9 mouse cellular contexts compared by ENCODE assay signal in genomic region chr11:102140508-102140907, GRCm38 (mm10). TPM values are rescaled to one million over a fixed set of nuclear protein-coding genes. Genes with fewer than 3 reads are reported as not detected.
A peak's percentile ranks its signal among the peaks of the same experiment; 100 is the strongest.
DNase-seq lines count a peak whose midpoint lies in the region; ATAC-seq lines count a peak whose summit lies in the region.
"Had no signal": no experiment of that assay in that cellular context is flagged by ENCODE, and none has a peak within 500 bp of the region (broad histone marks: within the 10 kb centered on the region; RNA-seq: fewer than 3 reads in every experiment).

No protein-coding gene starts in this region.

- no peak overlapping the region for H3K27ac ChIP-seq in hindbrain, embryonic 14.5 days
- H3K27ac ChIP-seq in hindbrain, embryonic 13.5 days, result no peak overlapping the region
- no peak overlapping the region for H3K27ac ChIP-seq in embryonic facial prominence, embryonic 11.5 days (replicated peaks; ENCODE audit: low read depth, low read length)

- H3K4me1 ChIP-seq in hindbrain, embryonic 14.5 days (replicated peaks; ENCODE audit: control insufficient read depth, insufficient read depth, low read length), result no peaks in the 10 kb centered on the region; the same call in 1 of the 2 replicates
- peaks cover 8% of the 10 kb centered on the region for H3K4me1 ChIP-seq in hindbrain, embryonic 13.5 days (replicated peaks)
- H3K4me1 ChIP-seq in embryonic facial prominence, embryonic 11.5 days (ENCODE audit: control insufficient read depth, insufficient read depth, low read length), result no peaks in the 10 kb centered on the region; the same call in 1 of the 2 replicates

- DNase-seq in hindbrain, embryonic 14.5 days (ENCODE audit: low spot score), result peak; percentile 84
- DNase-seq in CD8-positive naive resting alpha-beta T cell, adult 2 months (ENCODE audit: low read depth in 2 of 2, low spot score in 2 of 2), result peak; percentile 45 to 65
- peak; percentile 75 for DNase-seq in adipocyte (ENCODE audit: low spot score)
- DNase-seq in embryonic facial prominence, embryonic 11.5 days (ENCODE audit: low spot score), result peak; percentile 86
- DNase-seq in layer of hippocampus, postnatal 14 days (ENCODE audit: low spot score in 2 of 2), result peak; percentile 64 to 69

- peaks cover 32% of the 10 kb centered on the region for H3K27me3 ChIP-seq in hindbrain, embryonic 14.5 days (ENCODE audit: control insufficient read depth, insufficient read depth, low read length)
- peaks cover 54% of the 10 kb centered on the region for H3K27me3 ChIP-seq in hindbrain, embryonic 13.5 days
- H3K27me3 ChIP-seq in embryonic facial prominence, embryonic 11.5 days (ENCODE audit: control insufficient read depth, insufficient read depth, low read length), result peaks cover 14% of the 10 kb centered on the region

- no peaks in the 10 kb centered on the region for H3K36me3 ChIP-seq in hindbrain, embryonic 14.5 days (replicated peaks; ENCODE audit: control insufficient read depth, insufficient read depth)
- no peaks in the 10 kb centered on the region for H3K36me3 ChIP-seq in hindbrain, embryonic 13.5 days
- H3K36me3 ChIP-seq in embryonic facial prominence, embryonic 11.5 days (replicated peaks; ENCODE audit: control insufficient read depth, insufficient read depth, low read depth, low read length), result no peaks in the 10 kb centered on the region

- no peak overlapping the region for H3K9ac ChIP-seq in hindbrain, embryonic 14.5 days
- no peak overlapping the region for H3K9ac ChIP-seq in hindbrain, embryonic 13.5 days
- no peak overlapping the region for H3K9ac ChIP-seq in embryonic facial prominence, embryonic 11.5 days (replicated peaks; ENCODE audit: low read length)

- 3% methylated on average over 5 of the region's 5 CpGs for WGBS in hindbrain, embryonic 14.5 days
- 6% methylated on average over 5 of the region's 5 CpGs for WGBS in hindbrain, embryonic 13.5 days
- 2% methylated on average over 5 of the region's 5 CpGs for WGBS in embryonic facial prominence, embryonic 11.5 days

- H3K4me3 ChIP-seq in hindbrain, embryonic 14.5 days (replicated peaks; ENCODE audit: low read length), result no peak overlapping the region
- H3K4me3 ChIP-seq in hindbrain, embryonic 13.5 days, result no peak overlapping the region
- no peak overlapping the region for H3K4me3 ChIP-seq in embryonic facial prominence, embryonic 11.5 days (ENCODE audit: low read depth, low read length)
- H3K4me3 ChIP-seq: megakaryocyte, embryonic 14.5 days had no signal

- no peak for ATAC-seq in hindbrain, embryonic 14.5 days (ENCODE audit: low FRiP score)
- no peak for ATAC-seq in hindbrain, embryonic 13.5 days (ENCODE audit: low FRiP score)
- ATAC-seq in embryonic facial prominence, embryonic 11.5 days (replicated peaks; ENCODE audit: insufficient number of reproducible peaks, low FRiP score, low TSS enrichment, low read depth), result no peak
- peak; percentile 43; the same call in 1 of the 2 replicates for ATAC-seq in neutrophil, adult 5-6 weeks (ENCODE audit: extremely low read depth, insufficient number of reproducible peaks, low FRiP score, poor library complexity, severe bottlenecking)
- no peak for ATAC-seq in activated CD4-positive, CD25-positive, alpha-beta regulatory T cell, adult 4 months

- H3K4me2 ChIP-seq in hindbrain, embryonic 14.5 days (replicated peaks), result no peak overlapping the region
- H3K4me2 ChIP-seq in hindbrain, embryonic 13.5 days, result no peak overlapping the region
- no peak overlapping the region for H3K4me2 ChIP-seq in embryonic facial prominence, embryonic 11.5 days (ENCODE audit: low read depth, low read length)

- H3K9me3 ChIP-seq in hindbrain, embryonic 14.5 days (ENCODE audit: control insufficient read depth, low read length), result no peaks in the 10 kb centered on the region
- no peaks in the 10 kb centered on the region for H3K9me3 ChIP-seq in hindbrain, embryonic 13.5 days
- H3K9me3 ChIP-seq in embryonic facial prominence, embryonic 11.5 days (replicated peaks; ENCODE audit: control insufficient read depth, low read length), result no peaks in the 10 kb centered on the region
- H3K9me3 ChIP-seq: megakaryocyte, embryonic 14.5 days had no signal

RNA-seq across cellular contexts. Expression of gene Nags, which starts 4.8 kb away (rescaled TPM):
- 0.09 TPM in 1 of 2 replicates, not detected in the other for polyA plus RNA-seq in hindbrain, embryonic 14.5 days (2014; fragmentation: Nextera tagmentation; extraction: Ambion mirVana)
- polyA plus RNA-seq in hindbrain, embryonic 13.5 days (2015; fragmentation: Nextera tagmentation; extraction: Ambion mirVana), result not detected in 2 replicates
- polyA plus RNA-seq in embryonic facial prominence, embryonic 11.5 days (2014; fragmentation: Nextera tagmentation; extraction: Ambion mirVana), result not detected in 2 replicates
- total RNA-seq in layer of hippocampus, postnatal 14 days (2021), result not detected
- total RNA-seq in neutrophil, adult 5-6 weeks (2017), result not detected in 2 replicates
- not detected for polyA plus RNA-seq in activated CD4-positive, CD25-positive, alpha-beta regulatory T cell, adult 4 months (2017; shearing (Covaris generic))

RNA-seq across cellular contexts. Expression of gene Tmem101, which starts 15.7 kb away (rescaled TPM):
- 32.7 and 35.0 TPM in 2 replicates for polyA plus RNA-seq in hindbrain, embryonic 14.5 days (2014; fragmentation: Nextera tagmentation; extraction: Ambion mirVana)
- 37.9 and 38.1 TPM in 2 replicates for polyA plus RNA-seq in hindbrain, embryonic 13.5 days (2015; fragmentation: Nextera tagmentation; extraction: Ambion mirVana)
- polyA plus RNA-seq in embryonic facial prominence, embryonic 11.5 days (2014; fragmentation: Nextera tagmentation; extraction: Ambion mirVana), result 37.0 and 37.8 TPM in 2 replicates
- total RNA-seq in layer of hippocampus, postnatal 14 days (2021), result 10 to 100 TPM; 26.4 to 29.2 TPM
- 7.2 and 13.6 TPM in 2 replicates for total RNA-seq in neutrophil, adult 5-6 weeks (2017)
- 10 to 100 TPM; 13.5 to 15.4 TPM for polyA plus RNA-seq in activated CD4-positive, CD25-positive, alpha-beta regulatory T cell, adult 4 months (2017; shearing (Covaris generic))

RNA-seq across cellular contexts. Expression of gene Pyy, which starts 32.9 kb away (rescaled TPM):
- 4.3 and 4.4 TPM in 2 replicates for polyA plus RNA-seq in hindbrain, embryonic 14.5 days (2014; fragmentation: Nextera tagmentation; extraction: Ambion mirVana)
- polyA plus RNA-seq in hindbrain, embryonic 13.5 days (2015; fragmentation: Nextera tagmentation; extraction: Ambion mirVana), result 3.3 and 7.5 TPM in 2 replicates
- polyA plus RNA-seq in embryonic facial prominence, embryonic 11.5 days (2014; fragmentation: Nextera tagmentation; extraction: Ambion mirVana), result not detected in 2 replicates
- not detected for total RNA-seq in layer of hippocampus, postnatal 14 days (2021)
- total RNA-seq in neutrophil, adult 5-6 weeks (2017), result not detected in 2 replicates
- not detected for polyA plus RNA-seq in activated CD4-positive, CD25-positive, alpha-beta regulatory T cell, adult 4 months (2017; shearing (Covaris generic))

RNA-seq across cellular contexts. Expression of gene Ppy, which starts 39.4 kb away (rescaled TPM):
- not detected in 2 replicates for polyA plus RNA-seq in hindbrain, embryonic 14.5 days (2014; fragmentation: Nextera tagmentation; extraction: Ambion mirVana)
- not detected in 2 replicates for polyA plus RNA-seq in hindbrain, embryonic 13.5 days (2015; fragmentation: Nextera tagmentation; extraction: Ambion mirVana)
- polyA plus RNA-seq in embryonic facial prominence, embryonic 11.5 days (2014; fragmentation: Nextera tagmentation; extraction: Ambion mirVana), result not detected in 2 replicates
- not detected for total RNA-seq in layer of hippocampus, postnatal 14 days (2021)
- not detected in 2 replicates for total RNA-seq in neutrophil, adult 5-6 weeks (2017)
- not detected for polyA plus RNA-seq in activated CD4-positive, CD25-positive, alpha-beta regulatory T cell, adult 4 months (2017; shearing (Covaris generic))

RNA-seq across cellular contexts. Expression of gene Lsm12, which starts 44.6 kb away (rescaled TPM):
- polyA plus RNA-seq in hindbrain, embryonic 14.5 days (2014; fragmentation: Nextera tagmentation; extraction: Ambion mirVana), result 78.6 and 81.9 TPM in 2 replicates
- polyA plus RNA-seq in hindbrain, embryonic 13.5 days (2015; fragmentation: Nextera tagmentation; extraction: Ambion mirVana), result 144 and 148 TPM in 2 replicates
- 71.3 and 76.5 TPM in 2 replicates for polyA plus RNA-seq in embryonic facial prominence, embryonic 11.5 days (2014; fragmentation: Nextera tagmentation; extraction: Ambion mirVana)
- 10 to 100 TPM; 65.9 to 72.8 TPM for total RNA-seq in layer of hippocampus, postnatal 14 days (2021)
- total RNA-seq in neutrophil, adult 5-6 weeks (2017), result 46.8 and 56.2 TPM in 2 replicates
- 10 to 100 TPM; 44.8 to 78.5 TPM for polyA plus RNA-seq in activated CD4-positive, CD25-positive, alpha-beta regulatory T cell, adult 4 months (2017; shearing (Covaris generic))
